Mouse (Mus musculus) liver, embryonic 14.5 days (tissue): ENCODE measurements around the gene Ltv1.

Experiments
- CTCF ChIP-seq: IDR thresholded peaks from 2 replicates; pipeline ENCODE4 v1.5.1; 2016; ENCODE audit warnings: antibody characterized with exemption, low read depth, control low read depth
- EP300 ChIP-seq: IDR thresholded peaks from 2 replicates; pipeline ENCODE4 v1.6.1; 2016; ENCODE audit warnings: antibody characterized with exemption, low read depth

GRCm38 (mm10) chr10:13199234-13199633 is 6.3 kb upstream of the Ltv1 start:
- no peak for TF ChIP-seq CTCF
- TF ChIP-seq EP300, result no peak
